13 mouse cellular contexts compared by ENCODE assay signal in the genomic region with DNA sequence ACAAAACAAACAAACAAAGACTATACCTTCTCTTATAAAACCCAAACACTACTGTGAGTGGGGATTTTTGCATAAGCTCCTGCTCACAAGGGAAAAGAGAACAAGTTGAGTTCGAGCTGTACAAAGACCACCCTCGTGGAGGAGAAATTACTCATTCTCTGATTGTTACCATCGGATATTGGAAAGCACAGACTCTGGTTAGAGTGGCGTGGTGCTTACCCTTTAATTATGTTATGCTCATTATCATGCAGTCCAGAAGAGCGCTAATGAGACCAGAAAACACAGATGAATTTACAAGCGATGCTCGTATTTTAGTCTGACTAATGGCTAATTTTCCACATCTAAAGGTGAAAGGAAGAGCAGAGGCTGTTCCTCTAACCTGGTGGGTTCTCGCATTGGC.
"Had no signal": no experiment of that assay in that cellular context is flagged by ENCODE, and none has a peak within 500 bp of the region (broad histone marks: within the 10 kb centered on the region; RNA-seq: fewer than 3 reads in every experiment).

No protein-coding gene starts in this region.

- ATAC-seq: liver, embryonic 12.5 days had no signal

- H3K27me3 ChIP-seq: kidney, embryonic 15.5 days; limb, embryonic 15.5 days; liver, embryonic 12.5 days; megakaryocyte, embryonic 14.5 days; neural tube, embryonic 12.5 days had no signal

- H3K36me3 ChIP-seq: kidney, embryonic 15.5 days; limb, embryonic 15.5 days; liver, embryonic 12.5 days; neural tube, embryonic 12.5 days had no signal

- H3K9me3 ChIP-seq: kidney, embryonic 15.5 days; limb, embryonic 15.5 days; liver, embryonic 12.5 days; megakaryocyte, embryonic 14.5 days; neural tube, embryonic 12.5 days had no signal

- H3K27ac ChIP-seq: kidney, embryonic 15.5 days; left cerebral cortex, adult 2 months; limb, embryonic 15.5 days; liver, embryonic 12.5 days; macrophage; neural tube, embryonic 12.5 days; stomach, postnatal 0 days had no signal

- H3K4me1 ChIP-seq: limb, embryonic 15.5 days; liver, embryonic 12.5 days; neural tube, embryonic 12.5 days had no signal

- H3K4me2 ChIP-seq: kidney, embryonic 15.5 days; limb, embryonic 15.5 days; liver, embryonic 12.5 days; lung, embryonic 14.5 days; midbrain, embryonic 11.5 days; neural tube, embryonic 12.5 days had no signal

- H3K9ac ChIP-seq: kidney, embryonic 15.5 days; limb, embryonic 15.5 days; liver, embryonic 12.5 days; lung, embryonic 14.5 days; neural tube, embryonic 12.5 days had no signal

- H3K4me3 ChIP-seq: kidney, embryonic 15.5 days; left cerebral cortex, adult 2 months; limb, embryonic 15.5 days; liver, embryonic 12.5 days; megakaryocyte, embryonic 14.5 days; neural tube, embryonic 12.5 days had no signal

- DNase-seq: kidney, postnatal 14 days; lung, embryonic 14.5 days; lung, postnatal 10 days; thymus, postnatal 4 days had no signal
